Mouse (Mus musculus): ENCODE data around the gene Arl9.
"Not testable (repeated sequence)": the region's sequence is repeated elsewhere in the genome, so short reads cannot be mapped to it uniquely, and the experiment has no call there.

The Arl9 gene

DNA sequence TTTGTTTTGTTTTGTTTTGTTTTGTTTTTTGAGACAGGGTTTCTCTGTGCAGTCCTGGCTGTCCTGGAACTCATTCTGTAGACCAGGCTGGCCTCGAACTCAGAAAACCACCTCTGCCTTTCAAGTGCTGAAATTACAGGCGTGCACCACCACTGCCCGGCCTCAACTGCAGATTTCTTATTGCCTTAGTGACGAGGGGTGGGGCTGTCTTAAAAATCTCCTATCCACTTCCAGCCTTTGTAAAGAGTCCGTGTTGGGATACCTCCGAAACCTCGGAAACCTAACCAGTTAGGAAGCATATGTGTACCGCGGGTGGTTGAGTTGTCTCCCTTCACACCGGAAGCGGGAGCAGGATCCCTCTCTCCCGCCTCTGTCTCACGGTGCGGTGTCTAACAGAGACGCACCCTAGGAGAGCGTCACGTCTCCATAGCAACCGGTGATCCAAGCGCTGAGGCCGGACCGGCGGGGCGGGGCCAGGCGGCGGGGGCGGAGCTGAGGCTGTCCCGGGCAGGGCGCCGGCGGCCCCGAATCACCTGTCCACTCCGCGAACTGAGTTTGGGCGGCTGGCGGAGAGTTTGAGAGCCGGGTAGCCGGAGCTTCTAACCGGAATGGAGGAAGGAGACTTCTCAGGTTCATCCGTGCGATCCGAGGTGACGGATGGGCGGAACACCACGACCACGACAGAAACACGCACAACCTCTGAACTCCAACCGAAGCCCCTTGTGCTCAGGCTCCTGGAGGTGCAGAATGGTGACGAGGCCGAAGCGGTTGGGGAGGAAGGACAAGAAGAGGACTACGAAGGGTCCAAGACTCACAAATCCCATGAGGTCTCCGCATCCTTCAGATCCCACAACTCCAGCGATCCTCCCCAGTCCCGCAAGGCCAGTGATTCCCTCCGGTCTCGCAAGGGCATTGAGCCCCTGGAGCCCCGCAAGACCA lies 12.0 kb downstream of the Arl9 start, which contains the start of gene Thegl:
TSS of gene Thegl (plus strand) at position 480 of the 939 bp plus-strand sequence.
- intact Hi-C loops (cut with DNase I): no loop called here

DNA sequence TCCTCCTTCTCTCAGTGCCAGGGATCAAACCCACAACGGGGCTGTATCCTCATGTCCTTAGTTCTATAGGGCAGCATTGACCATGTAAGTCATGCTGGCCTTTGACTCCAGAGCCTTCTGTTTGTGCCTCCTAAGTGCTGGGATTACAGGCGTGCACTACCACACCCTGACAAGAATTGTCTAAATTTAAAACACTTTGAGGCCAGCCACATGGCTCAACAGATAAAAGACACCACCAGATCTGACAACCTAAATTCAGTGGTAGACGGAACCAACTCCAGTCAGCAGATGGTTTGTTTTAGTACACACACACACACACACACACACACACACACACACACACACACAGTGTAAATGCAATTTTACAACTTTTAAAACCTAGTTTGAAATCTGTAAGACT lies 24.2 kb downstream of the Arl9 start:
- intact Hi-C loops (cut with DNase I): loop anchor here (2.0 to 5.0 kb wide), 2 partner anchors 143 to 189 kb away; no protein-coding TSS in a partner anchor

DNA sequence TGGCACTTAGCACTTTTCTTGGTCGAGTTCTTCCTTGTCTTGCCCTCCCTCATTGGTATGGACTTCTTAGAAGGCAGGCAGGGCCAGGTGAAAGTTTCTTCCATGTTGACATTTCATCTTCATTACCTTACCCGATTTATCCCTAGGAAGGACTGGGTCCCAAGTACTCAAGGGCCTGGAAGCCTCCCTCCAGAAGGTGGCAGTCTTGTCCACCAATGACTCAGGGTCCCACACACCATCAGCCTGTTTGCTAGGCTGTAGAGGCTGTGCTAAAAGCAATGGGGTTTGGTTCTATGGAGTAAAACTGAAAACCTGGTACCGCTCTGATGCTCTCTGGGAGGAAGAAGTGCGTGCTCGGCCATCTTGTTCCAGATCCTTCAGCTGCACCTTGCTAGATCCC lies 25.9 kb downstream of the Arl9 start:
- intact Hi-C loops (cut with DNase I): loop anchor here (2.0 to 5.0 kb wide), 2 partner anchors 141 to 188 kb away; no protein-coding TSS in a partner anchor

DNA sequence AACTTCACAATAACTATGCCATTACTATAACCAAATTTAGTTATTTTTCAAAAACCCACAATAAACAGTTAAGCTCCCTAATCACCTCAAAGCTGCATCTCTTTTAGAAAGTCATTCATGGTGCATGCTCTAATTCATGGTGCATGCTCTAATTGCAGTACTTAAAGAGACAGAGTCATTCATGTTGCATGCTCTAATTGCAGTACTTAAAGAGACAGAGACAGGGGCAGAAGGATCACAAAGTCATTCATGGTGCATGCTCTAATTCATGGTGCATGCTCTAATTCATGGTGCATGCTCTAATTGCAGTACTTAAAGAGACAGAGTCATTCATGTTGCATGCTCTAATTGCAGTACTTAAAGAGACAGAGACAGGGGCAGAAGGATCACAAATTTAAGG lies 31.2 kb downstream of the Arl9 start:
- intact Hi-C loops (cut with DNase I): not testable (repeated sequence)

DNA sequence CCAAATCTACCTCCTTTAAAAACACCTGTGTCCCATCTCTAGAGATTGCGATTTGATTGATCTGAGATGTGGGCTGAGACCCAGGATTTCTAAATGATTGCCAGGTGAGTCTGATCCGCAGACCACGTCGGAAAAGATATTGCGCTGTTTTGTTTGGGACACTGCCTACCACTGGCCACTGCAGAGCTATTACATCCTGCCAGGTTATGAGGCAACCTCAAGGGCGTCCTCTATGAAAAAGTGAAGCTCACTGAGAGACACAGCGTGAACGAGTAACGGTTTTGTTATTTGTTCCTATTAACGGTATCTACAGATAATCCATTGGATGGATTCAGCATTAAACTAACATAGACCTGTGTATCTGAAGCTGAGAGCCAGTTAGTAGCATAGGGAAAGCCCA lies 34.6 kb downstream of the Arl9 start:
- intact Hi-C loops (cut with DNase I): no loop called here

DNA sequence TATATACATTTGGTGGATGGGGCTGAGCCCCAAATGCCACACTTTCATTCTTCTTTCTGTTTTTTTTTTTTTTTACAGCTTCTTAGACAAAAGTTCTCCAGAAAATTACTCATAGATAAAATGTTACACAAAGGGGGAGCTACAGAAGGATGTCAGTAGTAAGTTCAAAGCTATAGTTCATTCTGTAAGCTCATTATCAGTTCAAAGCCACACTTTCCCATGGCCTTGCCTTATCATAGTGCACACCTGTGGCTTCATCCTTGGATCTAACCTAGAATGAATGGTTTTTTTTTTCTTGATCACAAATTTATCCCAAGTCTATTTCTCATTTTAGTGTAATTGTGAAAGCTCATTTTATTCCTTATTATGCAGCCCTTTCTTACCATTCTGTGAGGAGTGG lies 35.5 kb downstream of the Arl9 start:
- intact Hi-C loops (cut with DNase I): no loop called here

DNA sequence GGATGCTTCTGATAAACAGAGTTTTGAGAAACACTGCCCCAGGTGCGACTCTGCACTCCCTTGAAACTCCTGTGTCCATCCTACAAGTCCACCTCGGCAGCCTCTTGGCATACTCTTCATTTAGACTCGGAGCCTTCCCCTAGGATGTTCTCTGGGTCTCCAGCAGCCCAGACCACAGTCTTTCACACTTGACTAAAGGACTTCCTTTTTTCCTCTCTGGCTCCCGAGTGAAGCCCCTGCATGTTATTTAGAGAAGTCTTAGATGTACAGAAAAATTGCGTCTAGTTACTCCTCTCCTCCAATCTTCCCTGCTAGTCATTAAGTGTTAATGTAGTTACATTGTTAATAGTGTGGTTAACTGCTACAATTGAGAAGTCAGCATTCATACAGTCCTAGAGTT lies 40.5 kb downstream of the Arl9 start:
- intact Hi-C loops (cut with DNase I): no loop called here

DNA sequence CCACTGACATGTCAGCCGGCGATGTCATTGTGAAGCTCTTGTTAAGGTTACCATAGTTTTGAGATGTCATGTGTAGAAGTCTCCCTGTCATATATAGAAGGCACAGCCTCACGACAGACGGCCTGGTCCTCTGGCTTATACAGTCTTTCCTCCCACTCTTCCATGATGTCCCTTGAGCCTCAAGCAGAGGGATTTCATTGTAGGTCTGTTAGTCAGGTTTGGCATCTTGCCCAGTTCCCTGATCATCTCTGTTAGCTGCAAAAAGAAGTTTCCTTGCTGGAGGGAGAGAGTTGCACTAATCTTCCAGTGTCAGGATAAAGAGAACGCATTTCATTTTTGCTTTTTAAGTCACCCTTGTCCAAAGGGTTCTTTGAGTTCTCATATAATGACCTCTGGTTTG lies 48.8 kb downstream of the Arl9 start:
- intact Hi-C loops (cut with DNase I): no loop called here

DNA sequence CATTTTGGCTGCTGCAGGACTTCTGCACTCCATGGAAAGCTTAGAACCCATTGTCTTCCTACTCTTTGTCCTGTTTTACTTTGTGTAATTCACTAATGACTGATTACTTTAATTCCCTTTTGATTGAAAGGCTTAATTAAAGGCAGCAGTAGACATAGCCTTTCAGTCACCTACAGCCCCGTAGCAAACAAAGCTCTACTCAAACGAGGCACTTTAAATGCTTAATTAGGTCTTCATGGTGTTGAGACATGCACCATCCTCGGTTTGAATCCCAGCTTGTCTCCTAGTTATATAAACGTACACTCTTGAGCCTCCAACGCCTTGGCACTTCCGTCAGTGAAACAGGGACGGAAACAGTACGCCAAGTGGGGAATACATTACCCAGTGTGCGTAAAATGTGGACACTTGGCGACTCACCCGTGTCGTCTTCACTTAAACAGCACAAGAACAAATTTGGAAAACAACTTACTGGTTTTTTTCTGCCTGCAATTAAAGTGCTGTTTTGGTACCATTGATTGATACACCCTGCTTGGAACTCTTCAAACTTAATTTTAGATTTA lies 53.1 kb downstream of the Arl9 start:
- intact Hi-C loops (cut with DNase I): no loop called here
